Mouse (Mus musculus): ENCODE data around the gene Gart.

Gart gene

GRCm38 (mm10) chr16:91612525-91612924, 34.2 kb downstream of the Gart start:
- in situ Hi-C loops (cut with MboI, MseI), result loop anchor here (25.0 kb wide), 1 partner anchor 800 kb away; the partner anchor contains the start of gene Urb1

- in situ Hi-C loops (cut with MboI, MseI), result loop anchor here (25.0 kb wide), 1 partner anchor 799 kb away; the partner anchor contains the start of gene Urb1
Observed at GRCm38 (mm10) chr16:91611248-91611647, 35.5 kb downstream of the Gart start.

- in situ Hi-C loops (cut with MboI, MseI), result loop anchor here (25.0 kb wide), 1 partner anchor 797 kb away; the partner anchor contains the start of gene Urb1
Observed at GRCm38 (mm10) chr16:91609501-91610245, 37.1 kb downstream of the Gart start.

GRCm38 (mm10) chr16:91606958-91607357, 39.8 kb downstream of the Gart start:
- in situ Hi-C loops (cut with MboI, MseI), result loop anchor here (25.0 kb wide), 1 partner anchor 795 kb away; the partner anchor contains the start of gene Urb1

- in situ Hi-C loops (cut with MboI, MseI), result loop anchor here (25.0 kb wide), 1 partner anchor 793 kb away; the partner anchor contains the start of gene Urb1
Observed at GRCm38 (mm10) chr16:91605156-91605555, 41.6 kb downstream of the Gart start.

GRCm38 (mm10) chr16:91601693-91602092, 45.1 kb downstream of the Gart start:
- in situ Hi-C loops (cut with MboI, MseI), result loop anchor here (25.0 kb wide), 1 partner anchor 789 kb away; the partner anchor contains the start of gene Urb1

GRCm38 (mm10) chr16:91601081-91601480, 45.7 kb downstream of the Gart start:
- in situ Hi-C loops (cut with MboI, MseI), result loop anchor here (25.0 kb wide), 1 partner anchor 789 kb away; the partner anchor contains the start of gene Urb1

GRCm38 (mm10) chr16:91599242-91599641, 47.5 kb downstream of the Gart start:
- in situ Hi-C loops (cut with MboI, MseI), result loop anchor here (25.0 kb wide), 1 partner anchor 237 kb away; the partner anchor contains the start of gene Ifnar2

- in situ Hi-C loops (cut with MboI, MseI), result loop anchor here (25.0 kb wide), 1 partner anchor 235 kb away; the partner anchor contains the start of gene Ifnar2
Observed at GRCm38 (mm10) chr16:91597672-91598010, 49.1 kb downstream of the Gart start, which contains the start of gene Tmem50b. Tmem50b (minus strand) TSS chr16:91597800.

GRCm38 (mm10) chr16:91596779-91597671, 49.7 kb downstream of the Gart start:
- in situ Hi-C loops (cut with MboI, MseI), result loop anchor here (25.0 kb wide), 1 partner anchor 235 kb away; the partner anchor contains the start of gene Ifnar2

- in situ Hi-C loops (cut with MboI, MseI), result loop anchor here (25.0 kb wide), 1 partner anchor 234 kb away; the partner anchor contains the start of gene Ifnar2
Observed at GRCm38 (mm10) chr16:91596397-91596778, 50.4 kb downstream of the Gart start.

- in situ Hi-C loops (cut with MboI, MseI), result loop anchor here (25.0 kb wide), 1 partner anchor 233 kb away; the partner anchor contains the start of gene Ifnar2
Observed at GRCm38 (mm10) chr16:91595076-91595475, 51.7 kb downstream of the Gart start.

- in situ Hi-C loops (cut with MboI, MseI), result loop anchor here (25.0 kb wide), 1 partner anchor 231 kb away; the partner anchor contains the start of gene Ifnar2
Observed at GRCm38 (mm10) chr16:91593262-91593661, 53.5 kb downstream of the Gart start.

- in situ Hi-C loops (cut with MboI, MseI), result loop anchor here (25.0 kb wide), 1 partner anchor 230 kb away; the partner anchor contains the start of gene Ifnar2
Observed at GRCm38 (mm10) chr16:91592162-91592561, 54.6 kb downstream of the Gart start.

- in situ Hi-C loops (cut with MboI, MseI), result loop anchor here (25.0 kb wide), 1 partner anchor 226 kb away; the partner anchor contains the start of gene Ifnar2
Observed at GRCm38 (mm10) chr16:91588703-91589102, 58.0 kb downstream of the Gart start.

- in situ Hi-C loops (cut with MboI, MseI), result loop anchor here (25.0 kb wide), 1 partner anchor 226 kb away; the partner anchor contains the start of gene Ifnar2
Observed at GRCm38 (mm10) chr16:91587730-91588453, 58.9 kb downstream of the Gart start.

GRCm38 (mm10) chr16:91586244-91586643, 60.5 kb downstream of the Gart start:
- in situ Hi-C loops (cut with MboI, MseI), result loop anchor here (25.0 kb wide), 1 partner anchor 224 kb away; the partner anchor contains the start of gene Ifnar2

GRCm38 (mm10) chr16:91585617-91586016, 61.1 kb downstream of the Gart start:
- in situ Hi-C loops (cut with MboI, MseI), result loop anchor here (25.0 kb wide), 1 partner anchor 223 kb away; the partner anchor contains the start of gene Ifnar2

GRCm38 (mm10) chr16:91582307-91582706, 64.4 kb downstream of the Gart start:
- in situ Hi-C loops (cut with MboI, MseI), result loop anchor here (5.0 to 25.0 kb wide), 2 partner anchors 70 to 220 kb away; partner anchors contain the start of gene Ifnar2

Data from regulatory T cell (primary cell).